9 mouse cellular contexts compared by ENCODE assay signal in the genomic region with DNA sequence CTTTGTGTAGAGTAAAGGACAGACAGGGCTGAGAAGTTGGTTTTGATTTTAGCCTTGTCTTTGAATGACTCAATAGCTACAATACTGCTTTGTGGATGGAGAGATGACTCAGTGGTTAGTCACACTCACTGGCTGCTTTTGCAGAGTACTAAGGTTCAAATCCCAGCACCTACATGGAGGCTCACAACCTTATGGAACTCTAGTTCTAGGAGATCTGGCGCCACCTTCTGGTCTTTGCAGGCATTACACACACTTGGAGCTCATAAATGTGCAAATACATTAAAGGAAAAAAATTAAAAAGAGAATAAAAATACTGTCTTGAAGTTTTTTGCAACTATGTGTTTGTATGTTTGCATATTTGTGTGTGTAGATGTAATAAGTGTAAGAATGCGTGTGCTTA. TPM values are rescaled to one million over a fixed set of nuclear protein-coding genes. Genes with fewer than 3 reads are reported as not detected.
DNase-seq lines count a peak whose midpoint lies in the region; ATAC-seq lines count a peak whose summit lies in the region.
"Had no signal": no experiment of that assay in that cellular context is flagged by ENCODE, and none has a peak within 500 bp of the region (broad histone marks: within the 10 kb centered on the region; RNA-seq: fewer than 3 reads in every experiment).

No protein-coding gene starts in this region.

- peak; percentile 59; the same call in 1 of the 2 replicates for ATAC-seq in megakaryocyte progenitor cell, adult 5-6 weeks (replicated peaks; ENCODE audit: poor library complexity)
- no peak for ATAC-seq in forebrain, embryonic 16.5 days

- no peaks in the 10 kb centered on the region for H3K4me1 ChIP-seq in forebrain, embryonic 16.5 days (replicated peaks; ENCODE audit: control insufficient read depth, insufficient read depth, low read length)

- peaks cover 4% of the 10 kb centered on the region; the same call in 1 of the 2 replicates for H3K9me3 ChIP-seq in forebrain, embryonic 16.5 days (ENCODE audit: control insufficient read depth, low read length)

- no peak overlapping the region for H3K4me2 ChIP-seq in forebrain, embryonic 16.5 days (ENCODE audit: low read length)

- no peak overlapping the region for H3K4me3 ChIP-seq in forebrain, embryonic 16.5 days (replicated peaks; ENCODE audit: low read length)

- WGBS in forebrain, embryonic 16.5 days, result 69% methylated on average over 2 of the region's 2 CpGs

- no peak overlapping the region for H3K9ac ChIP-seq in forebrain, embryonic 16.5 days (replicated peaks; ENCODE audit: low read depth, low read length)

- DNase-seq in gastrocnemius, postnatal 10 days, result peak; percentile 14
- no peak for DNase-seq in gastrocnemius, postnatal 4 days (ENCODE audit: low spot score in 2 of 2)
- peak; percentile 73 for DNase-seq in 416B (ENCODE audit: low read depth)
- peak; percentile 78 for DNase-seq in R1 (ENCODE audit: low read depth, low spot score)
- DNase-seq in yolk sac, embryonic 10.5 days (ENCODE audit: low spot score), result no peak
- DNase-seq in right cerebral cortex, postnatal 25 days, result no peak

- H3K27me3 ChIP-seq in forebrain, embryonic 16.5 days (replicated peaks; ENCODE audit: control insufficient read depth, insufficient read depth, low read length), result no peaks in the 10 kb centered on the region

- no peak overlapping the region for H3K27ac ChIP-seq in forebrain, embryonic 16.5 days (ENCODE audit: low read length)

- peaks cover 15% of the 10 kb centered on the region for H3K36me3 ChIP-seq in forebrain, embryonic 16.5 days (ENCODE audit: control insufficient read depth, insufficient read depth)

RNA-seq across cellular contexts. Expression of a gene that starts 39.9 kb away (rescaled TPM):
- total RNA-seq in gastrocnemius, postnatal 10 days (2021), result under 1 TPM in 1 of 2 experiments, not detected in 1; 0.29 TPM
- total RNA-seq in gastrocnemius, postnatal 4 days (2021), result under 1 TPM; 0.15 to 0.26 TPM
- not detected in 2 replicates for total RNA-seq in megakaryocyte progenitor cell, adult 5-6 weeks (2015)
- not detected in 2 replicates for total RNA-seq in megakaryocyte progenitor cell, adult 5-6 weeks (2017)
- polyA plus RNA-seq in forebrain, embryonic 16.5 days (2015; fragmentation: Nextera tagmentation; extraction: Ambion mirVana), result not detected in 2 replicates
- polyA plus RNA-seq: large intestine, adult 2 months had no signal

RNA-seq across cellular contexts. Expression of a gene that starts 41.4 kb away (rescaled TPM):
- 10 to 100 TPM; 57.0 to 57.7 TPM for total RNA-seq in gastrocnemius, postnatal 10 days (2021)
- total RNA-seq in gastrocnemius, postnatal 4 days (2021), result 10 to 100 TPM; 58.9 to 61.1 TPM
- total RNA-seq in megakaryocyte progenitor cell, adult 5-6 weeks (2015), result 65.1 and 72.5 TPM in 2 replicates
- total RNA-seq in megakaryocyte progenitor cell, adult 5-6 weeks (2017), result 88.3 and 93.5 TPM in 2 replicates
- 123 and 127 TPM in 2 replicates for polyA plus RNA-seq in forebrain, embryonic 16.5 days (2015; fragmentation: Nextera tagmentation; extraction: Ambion mirVana)

Comparison
In these comparisons a context has a peak if more than half of its experiments do, and no peak if none do; other contexts are left out.
1. DNase-seq: peak in gastrocnemius, postnatal 10 days (single experiment), 416B (single experiment) and R1 (single experiment); none in gastrocnemius, postnatal 4 days (0 of 2), yolk sac, embryonic 10.5 days (single experiment) and right cerebral cortex, postnatal 25 days (single experiment).